Mouse (Mus musculus) myocyte (in vitro differentiated cells): ENCODE results near the gene Itga5. TPM values are rescaled to one million over a fixed set of nuclear protein-coding genes. Genes with fewer than 3 reads are reported as not detected.
A peak's percentile ranks its signal among the peaks of the same experiment; 100 is the strongest.

ENCODE experiments used
- H3K27me3 ChIP-seq: one replicate; pipeline ENCODE4 v1.6.1; 2011; ENCODE audit not compliant: control insufficient read depth, insufficient read depth, insufficient read length
- H3K36me3 ChIP-seq: one replicate; pipeline ENCODE4 v1.6.1; 2011; ENCODE audit not compliant: control insufficient read depth, insufficient read depth
- H3K4me2 ChIP-seq: one replicate; pipeline ENCODE4 v1.6.1; 2011; ENCODE audit warnings: low read depth, control low read depth
- H3K4me3 ChIP-seq: one replicate; pipeline ENCODE4 v1.5.1; 2011; ENCODE audit warnings: mild to moderate bottlenecking, control low read depth, moderate library complexity
- H3K79me2 ChIP-seq: one replicate; pipeline ENCODE4 v1.6.1; 2011; ENCODE audit not compliant: control insufficient read depth, insufficient read depth
- H3ac ChIP-seq: one replicate; pipeline ENCODE4 v1.6.1; 2011; ENCODE audit not compliant: control insufficient read depth, insufficient read length
- CEBPB ChIP-seq: IDR thresholded peaks from 2 replicates; pipeline ENCODE4 v1.6.1; 2011; ENCODE audit warnings: mild to moderate bottlenecking, moderate library complexity; ENCODE audit not compliant: poor library complexity, insufficient read depth, severe bottlenecking
- E2F4 ChIP-seq: IDR thresholded peaks from one replicate; pipeline ENCODE4 v1.6.1; 2011; ENCODE audit warnings: mild to moderate bottlenecking, control low read depth, moderate library complexity; ENCODE audit not compliant: insufficient read depth
- MAX ChIP-seq: IDR thresholded peaks from one replicate; pipeline ENCODE4 v1.6.1; 2011; ENCODE audit warnings: low read depth, mild to moderate bottlenecking, control low read depth
- MYOD1 ChIP-seq, 3 experiments: IDR thresholded peaks; one replicate each; pipeline ENCODE4 v1.6.1; 2011; ENCODE audit warnings: control low read depth in 2 of 3, low read depth in 2 of 3, mild to moderate bottlenecking in 2 of 3, moderate library complexity in 1 of 3; ENCODE audit not compliant: insufficient read length in 2 of 3, control insufficient read depth in 1 of 3
- MYOG ChIP-seq, 3 experiments: IDR thresholded peaks; one replicate each; pipeline ENCODE4 v1.6.1; 2011; ENCODE audit warnings: control low read depth in 2 of 3, low read depth in 2 of 3, mild to moderate bottlenecking in 2 of 3; ENCODE audit not compliant: insufficient read length in 2 of 3, control insufficient read depth in 1 of 3, insufficient read depth in 1 of 3
- POLR2A ChIP-seq: IDR thresholded peaks from one replicate; pipeline ENCODE4 v1.6.1; 2011; ENCODE audit warnings: low read depth, mild to moderate bottlenecking, control low read depth, moderate library complexity; ENCODE audit not compliant: insufficient read length
- POLR2AphosphoS2 ChIP-seq: IDR thresholded peaks from one replicate; pipeline ENCODE4 v1.6.1; 2011; ENCODE audit warnings: low read depth, control low read depth; ENCODE audit not compliant: insufficient read length
- REST ChIP-seq: IDR thresholded peaks from one replicate; pipeline ENCODE4 v1.6.1; 2011; ENCODE audit warnings: mild to moderate bottlenecking, control low read depth, moderate library complexity; ENCODE audit not compliant: insufficient read depth, insufficient read length
- SRF ChIP-seq: IDR thresholded peaks from one replicate; pipeline ENCODE4 v1.6.1; 2011; ENCODE audit warnings: low read depth; ENCODE audit not compliant: control insufficient read depth, insufficient read length
- TCF12 ChIP-seq: IDR thresholded peaks from one replicate; pipeline ENCODE4 v1.6.1; 2011; ENCODE audit warnings: mild to moderate bottlenecking, control low read depth; ENCODE audit not compliant: poor library complexity, insufficient read depth, severe bottlenecking
- TCF3 ChIP-seq: IDR thresholded peaks from one replicate; pipeline ENCODE4 v1.6.1; 2011; ENCODE audit warnings: low read depth, control low read depth; ENCODE audit not compliant: insufficient read length
- USF1 ChIP-seq: IDR thresholded peaks from one replicate; pipeline ENCODE4 v1.6.1; 2011; ENCODE audit warnings: low read depth, mild to moderate bottlenecking, control low read depth, moderate library complexity
- polyA plus RNA-seq: library from polyadenylated mRNA; unstranded; fragments of >200 nt; fragmentation: generic; extraction: Trizol; gene quantifications from one replicate; pipeline ENCODE4 v1.2.1, GENCODE M21; 2012; ENCODE audit warnings: missing spikeins

The Itga5 gene
- polyA plus RNA-seq, 1 experiment, result 162 TPM

DNA sequence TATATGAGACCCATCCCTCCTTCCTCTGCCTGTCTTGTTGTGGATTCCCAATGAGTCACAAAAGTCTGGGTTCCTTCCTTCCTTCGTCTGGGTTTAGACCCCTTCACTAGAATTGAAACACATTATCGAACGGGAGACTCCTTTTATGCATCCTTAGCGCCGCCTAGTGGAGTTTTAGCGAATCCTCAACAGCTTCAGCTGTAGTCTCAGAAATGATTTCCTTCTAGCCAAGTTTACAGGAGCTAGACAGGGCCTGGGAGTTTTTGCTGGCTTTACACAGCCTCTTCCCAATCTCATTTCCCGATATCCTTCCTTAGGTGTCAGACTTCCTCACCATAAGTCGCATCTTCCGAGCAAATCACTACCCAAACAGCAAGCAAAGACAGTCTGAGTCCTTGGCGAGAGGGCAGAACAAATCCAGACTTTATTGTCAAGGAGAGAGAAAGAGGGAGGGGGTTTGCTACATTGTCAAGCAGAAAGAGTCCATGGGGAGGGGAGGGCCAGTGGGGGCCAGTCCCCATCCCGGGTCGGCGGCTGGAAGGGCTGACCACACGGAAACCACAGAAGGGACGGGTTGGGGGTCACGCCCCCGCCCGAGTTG, 53.0 kb downstream of the Itga5 start:
- Histone ChIP-seq H3K36me3 (peaks cover 5% of the 10 kb centered on the region), H3K27me3 (peaks cover 4% of the 10 kb centered on the region), H3K4me2 (peak overlapping the region; percentile 7), H3ac (no peak overlapping the region), H3K79me2 (no peaks in the 10 kb centered on the region), H3K4me3 (no peak overlapping the region)
- TF ChIP-seq MYOG (IDR thresholded peaks at IDR 0.05; ENCODE audit: control insufficient read depth in 1 of 3, insufficient read depth in 1 of 3, insufficient read length in 2 of 3, low read depth in 2 of 3), result no peak
- no peak for TF ChIP-seq POLR2AphosphoS2
- TF ChIP-seq TCF12, result no peak
- TF ChIP-seq REST, result no peak
- no peak for TF ChIP-seq SRF
- no peak for TF ChIP-seq MYOD1 (IDR thresholded peaks at IDR 0.05; ENCODE audit: control insufficient read depth in 1 of 3, insufficient read length in 2 of 3, low read depth in 2 of 3)
- TF ChIP-seq TCF3, result no peak
- TF ChIP-seq CEBPB, result no peak
- TF ChIP-seq USF1, result no peak
- no peak for TF ChIP-seq E2F4
- no peak for TF ChIP-seq MAX
- TF ChIP-seq POLR2A, result no peak

DNA sequence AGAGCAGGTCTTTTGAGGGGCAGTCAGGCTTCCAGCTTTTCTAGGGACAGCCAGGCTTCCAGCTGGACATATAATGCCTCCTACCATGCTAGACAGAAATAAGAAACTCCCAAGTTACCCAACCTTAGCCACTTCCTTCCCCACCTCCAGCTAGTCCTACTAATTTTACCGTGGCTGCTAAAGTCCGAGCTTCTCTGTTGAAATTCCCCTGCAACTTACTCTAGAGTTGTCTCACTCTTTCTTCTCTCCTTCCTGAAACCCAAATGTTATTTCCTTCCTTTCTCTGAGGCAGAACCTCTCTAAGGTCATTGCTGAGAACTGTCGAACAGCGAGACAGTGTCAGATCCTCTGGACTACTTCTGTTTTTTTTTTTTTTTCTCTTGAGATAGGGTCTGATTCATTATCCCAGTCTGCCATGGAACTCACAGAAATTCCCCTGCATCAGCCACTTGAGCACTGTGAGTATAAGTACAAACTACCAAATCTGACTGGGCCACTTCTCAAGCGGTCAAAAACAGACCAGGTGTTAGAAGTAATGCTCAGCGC, 56.1 kb downstream of the Itga5 start, which contains the start of gene Gpr84:
Gpr84 (minus strand) TSS at position 248 of the 546 bp plus-strand sequence.
- TF ChIP-seq POLR2AphosphoS2 (no peak), USF1 (no peak), POLR2A (no peak), MYOG (IDR thresholded peaks at IDR 0.05; ENCODE audit: control insufficient read depth in 1 of 3, insufficient read depth in 1 of 3, insufficient read length in 2 of 3, low read depth in 2 of 3) (no peak), E2F4 (no peak), CEBPB (0 out of 2 replicates have a peak, but pooled peaks have one; percentile 21)

DNA sequence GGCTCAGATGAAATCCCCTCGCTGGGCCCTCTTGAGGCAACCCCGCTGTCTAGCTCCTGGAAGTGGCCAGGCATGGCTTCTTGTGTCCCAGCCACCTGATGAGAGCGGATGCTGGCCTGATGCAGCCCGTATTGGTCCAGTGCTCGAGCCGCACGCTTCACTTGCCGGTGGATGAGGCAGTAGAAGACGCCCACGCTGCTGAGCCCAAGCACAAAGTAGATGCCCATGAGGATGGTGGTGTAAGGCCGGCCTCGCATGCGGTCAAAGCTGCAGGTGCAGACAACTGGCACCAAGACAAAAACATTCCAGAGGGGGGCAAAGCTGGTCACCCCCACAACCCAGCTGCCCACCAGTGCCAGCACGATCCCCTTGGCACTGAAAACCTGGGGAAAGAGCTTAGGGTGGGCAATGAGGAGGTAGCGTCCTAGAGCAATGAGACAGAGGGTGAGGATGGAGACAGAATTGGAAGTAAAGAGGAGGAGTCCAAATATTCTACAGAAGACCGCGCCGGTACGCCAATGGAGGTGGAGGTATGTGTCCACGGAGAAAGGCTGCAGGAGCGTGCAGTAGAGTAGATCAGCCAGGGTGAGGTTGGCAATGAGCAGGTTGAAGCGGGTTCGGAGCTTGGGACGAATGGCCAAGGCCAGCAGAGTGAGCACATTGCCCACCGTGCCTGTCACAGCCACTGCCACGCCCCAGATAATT, 57.5 kb downstream of the Itga5 start:
- H3K27me3 ChIP-seq, result peaks cover 4% of the 10 kb centered on the region
- H3ac ChIP-seq, result no peak overlapping the region
- H3K4me3 ChIP-seq, result no peak overlapping the region
- no peak overlapping the region for H3K4me2 ChIP-seq
- TF ChIP-seq USF1, result no peak
- no peak for TF ChIP-seq MYOD1 (IDR thresholded peaks at IDR 0.05; ENCODE audit: control insufficient read depth in 1 of 3, insufficient read length in 2 of 3, low read depth in 2 of 3)
- TF ChIP-seq POLR2AphosphoS2, result no peak
- TF ChIP-seq MYOG (IDR thresholded peaks at IDR 0.05; ENCODE audit: control insufficient read depth in 1 of 3, insufficient read depth in 1 of 3, insufficient read length in 2 of 3, low read depth in 2 of 3), result no peak
- no peak for TF ChIP-seq E2F4
- TF ChIP-seq SRF, result no peak
- TF ChIP-seq TCF12, result no peak
- TF ChIP-seq MAX, result no peak
- TF ChIP-seq REST, result no peak
- TF ChIP-seq TCF3, result no peak
- TF ChIP-seq POLR2A, result no peak
- TF ChIP-seq CEBPB, result no peak
- no peaks in the 10 kb centered on the region for H3K36me3 ChIP-seq
- no peaks in the 10 kb centered on the region for H3K79me2 ChIP-seq

More for the DNA sequence above, 56.1 kb downstream of the Itga5 start, which contains the start of gene Gpr84:
- Histone ChIP-seq H3ac (no peak within 1 kb of the TSS), H3K27me3 (peaks cover 4% of the 10 kb centered on the region), H3K79me2 (no peaks in the 10 kb centered on the region), H3K4me3 (no peak within 1 kb of the TSS), H3K4me2 (no peak within 1 kb of the TSS), H3K36me3 (no peaks in the 10 kb centered on the region)

DNA sequence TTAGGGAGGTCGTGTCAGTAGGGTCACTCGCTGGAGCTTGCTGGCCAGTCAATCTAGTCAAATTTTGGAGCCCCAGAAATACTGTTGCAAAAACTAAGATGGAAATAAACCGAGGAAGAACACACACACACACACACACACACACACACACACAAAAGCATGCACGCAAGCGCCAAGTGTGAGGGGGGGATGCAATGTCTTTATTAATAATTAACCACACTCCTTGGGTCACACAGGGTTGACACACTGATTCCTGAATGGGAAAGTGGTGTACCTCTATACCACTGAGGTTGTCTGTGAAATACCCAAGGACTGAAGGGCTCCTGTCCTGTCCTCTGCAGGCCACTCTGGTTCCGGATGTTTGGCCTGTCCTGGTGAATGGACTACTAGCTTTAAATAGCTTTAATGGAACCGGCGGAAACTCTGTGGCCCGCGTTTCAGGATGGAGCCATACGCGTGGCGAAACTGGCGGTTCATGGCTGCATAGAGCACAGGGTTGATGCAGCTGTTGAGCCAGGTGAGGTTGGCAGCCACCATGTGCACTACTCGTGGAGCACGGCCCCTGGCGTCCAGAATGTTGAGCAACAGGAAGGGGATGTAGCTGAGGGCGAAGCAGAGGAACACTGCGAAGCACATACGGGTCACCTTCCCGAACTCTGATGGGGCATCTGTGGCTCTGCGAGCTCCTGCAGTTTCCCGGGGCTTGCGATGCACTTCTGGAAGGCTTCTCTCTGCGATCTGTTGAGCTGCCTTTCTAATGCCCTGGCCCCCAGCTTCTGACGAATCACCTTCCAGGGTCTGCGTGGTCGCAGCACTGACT, 58.3 kb downstream of the Itga5 start:
- peaks cover 4% of the 10 kb centered on the region for H3K27me3 ChIP-seq
- no peak overlapping the region for H3K4me3 ChIP-seq
- H3K4me2 ChIP-seq, result no peak overlapping the region
- no peaks in the 10 kb centered on the region for H3K79me2 ChIP-seq
- TF ChIP-seq TCF12 (no peak), MYOG (IDR thresholded peaks at IDR 0.05; ENCODE audit: control insufficient read depth in 1 of 3, insufficient read depth in 1 of 3, insufficient read length in 2 of 3, low read depth in 2 of 3) (no peak), MYOD1 (IDR thresholded peaks at IDR 0.05; ENCODE audit: control insufficient read depth in 1 of 3, insufficient read length in 2 of 3, low read depth in 2 of 3) (peak in 1 of 3 experiments; percentile 26)
- H3K36me3 ChIP-seq, result no peaks in the 10 kb centered on the region
- no peak overlapping the region for H3ac ChIP-seq
